Mouse (Mus musculus): ENCODE data around the gene Syndig1l.

Syndig1l gene

GRCm38 (mm10) chr12:84698319-84699081 lies at the start of gene Syndig1l:
Gene Syndig1l (minus strand): TSS chr12:84698831.
- peak; percentile 60 for DNase-seq

- DNase-seq, result peak; percentile 55
Observed at GRCm38 (mm10) chr12:84748134-84748533, 49.5 kb upstream of the Syndig1l start.

GRCm38 (mm10) chr12:84745700-84746099 lies 47.1 kb upstream of the Syndig1l start:
- no peak for DNase-seq

GRCm38 (mm10) chr12:84743496-84743895 lies 44.9 kb upstream of the Syndig1l start:
- no peak for DNase-seq

GRCm38 (mm10) chr12:84733366-84733765 lies 34.7 kb upstream of the Syndig1l start:
- DNase-seq, result no peak

- no peak for DNase-seq
Observed at GRCm38 (mm10) chr12:84728421-84728820, 29.8 kb upstream of the Syndig1l start.

- no peak for DNase-seq
Observed at GRCm38 (mm10) chr12:84727434-84727833, 28.8 kb upstream of the Syndig1l start.

- no peak for DNase-seq
Observed at GRCm38 (mm10) chr12:84726986-84727385, 28.4 kb upstream of the Syndig1l start.

- no peak for DNase-seq
Observed at GRCm38 (mm10) chr12:84726391-84726790, 27.8 kb upstream of the Syndig1l start.

- no peak for DNase-seq
Observed at GRCm38 (mm10) chr12:84718462-84719244, 20.0 kb upstream of the Syndig1l start.

- DNase-seq, result no peak
Observed at GRCm38 (mm10) chr12:84714578-84714977, 15.9 kb upstream of the Syndig1l start.

GRCm38 (mm10) chr12:84709842-84710439 lies 11.3 kb upstream of the Syndig1l start:
- peak; percentile 52 for DNase-seq

GRCm38 (mm10) chr12:84707804-84708203 lies 9.2 kb upstream of the Syndig1l start:
- peak; percentile 36 for DNase-seq

GRCm38 (mm10) chr12:84706886-84707285 lies 8.3 kb upstream of the Syndig1l start:
- no peak for DNase-seq

- DNase-seq, result no peak
Observed at GRCm38 (mm10) chr12:84702586-84702985, 4.0 kb upstream of the Syndig1l start.

- no peak for DNase-seq
Observed at GRCm38 (mm10) chr12:84692141-84692540, 6.5 kb downstream of the Syndig1l start.

GRCm38 (mm10) chr12:84691347-84691746 lies 7.3 kb downstream of the Syndig1l start:
- DNase-seq, result no peak

- DNase-seq, result no peak
Observed at GRCm38 (mm10) chr12:84689051-84689450, 9.6 kb downstream of the Syndig1l start.

GRCm38 (mm10) chr12:84687531-84687930 lies 11.1 kb downstream of the Syndig1l start:
- DNase-seq, result no peak

GRCm38 (mm10) chr12:84686176-84686575 lies 12.5 kb downstream of the Syndig1l start:
- DNase-seq, result no peak

- DNase-seq, result no peak
Observed at GRCm38 (mm10) chr12:84684569-84684968, 14.1 kb downstream of the Syndig1l start.

GRCm38 (mm10) chr12:84676011-84676410 lies 22.6 kb downstream of the Syndig1l start:
- DNase-seq, result no peak

GRCm38 (mm10) chr12:84674666-84675526 lies 23.7 kb downstream of the Syndig1l start:
- DNase-seq, result peak; percentile 1

All from lung, postnatal 36 days (tissue).